Mouse (Mus musculus) regulatory T cell (primary cell): ENCODE results near the gene Cacnb3.

Source experiments
- in situ Hi-C: fragments of 300-600 bp; cut with MboI, MseI; formaldehyde crosslinking; loops from one replicate; pipeline ENCODE4 v1.15.1; 2025; ENCODE audit warnings: high pct_unique_total_duplicates

Cacnb3 gene

GRCm38 (mm10) chr15:98630540-98630939, at the start of gene Cacnb3:
Cacnb3 (plus strand) TSS chr15:98630840.
- in situ Hi-C loops, result loop anchor here (5.0 kb wide), 1 partner anchor 118 kb away; no protein-coding TSS in a partner anchor

GRCm38 (mm10) chr15:98582410-98582809, 48.2 kb upstream of the Cacnb3 start:
- in situ Hi-C loops, result no loop called here

DNA sequence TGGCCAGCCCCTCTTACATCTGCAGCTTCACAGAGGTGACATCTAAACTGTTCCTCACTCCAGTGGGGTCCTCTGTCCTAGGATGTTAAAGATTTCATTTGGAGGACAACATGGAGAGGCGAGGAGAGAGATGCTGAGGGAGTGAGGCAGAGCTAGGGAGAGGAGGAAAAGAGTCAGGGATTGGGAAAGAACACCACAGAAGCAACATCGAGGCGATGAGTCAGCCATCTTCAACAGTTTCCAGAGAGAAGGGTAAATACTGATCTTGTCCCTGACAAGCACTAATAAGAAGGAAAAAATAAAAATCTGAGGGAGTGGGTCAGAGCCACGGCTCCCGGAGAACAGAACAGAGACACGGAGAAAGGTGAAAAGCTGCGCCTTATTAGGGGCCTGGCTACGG, 47.6 kb upstream of the Cacnb3 start:
- in situ Hi-C loops, result no loop called here

DNA sequence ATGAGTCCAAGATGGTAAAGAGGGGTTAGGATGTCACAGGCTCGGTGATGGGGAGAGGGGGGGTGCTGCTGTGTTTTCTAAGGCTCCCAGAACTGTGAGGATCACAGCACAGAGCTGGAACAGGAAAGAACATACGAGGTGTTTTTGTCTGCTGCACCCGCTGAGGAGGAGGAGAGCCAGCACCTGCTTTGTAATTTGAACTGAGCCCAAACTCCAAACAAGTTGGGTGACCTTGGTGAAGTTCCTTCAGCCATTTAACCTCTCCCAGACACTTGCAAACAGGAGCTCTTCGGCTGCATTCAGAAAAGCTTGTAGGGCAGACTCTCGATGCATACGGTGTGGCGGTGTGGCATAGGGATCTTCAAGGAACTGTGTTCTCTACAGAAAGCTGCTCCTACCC, 45.2 kb upstream of the Cacnb3 start:
- in situ Hi-C loops, result loop anchor here (5.0 kb wide), 1 partner anchor 132 kb away; no protein-coding TSS in a partner anchor

DNA sequence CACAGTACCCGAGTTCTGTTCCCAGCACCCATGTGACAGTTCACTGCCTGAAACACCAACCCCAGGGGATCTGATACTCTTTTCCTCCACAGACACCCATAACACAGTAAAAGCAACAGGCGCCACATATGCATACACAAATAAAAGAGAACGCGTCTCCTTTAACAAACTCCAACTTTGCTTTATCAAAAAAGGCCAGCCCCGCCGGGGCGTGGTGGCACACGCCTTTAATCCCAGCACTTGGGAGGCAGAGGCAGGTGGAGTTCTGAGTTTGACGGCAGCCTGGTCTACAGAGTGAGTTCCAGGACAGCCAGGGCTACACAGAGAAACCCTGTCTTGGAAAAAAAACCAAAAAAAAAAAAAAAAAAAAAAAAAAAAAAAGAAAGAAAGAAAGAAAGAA, 44.5 kb upstream of the Cacnb3 start:
- in situ Hi-C loops, result loop anchor here (5.0 kb wide), 1 partner anchor 131 kb away; no protein-coding TSS in a partner anchor

GRCm38 (mm10) chr15:98587751-98588150, 42.9 kb upstream of the Cacnb3 start:
- in situ Hi-C loops, result loop anchor here (5.0 kb wide), 1 partner anchor 130 kb away; no protein-coding TSS in a partner anchor

DNA sequence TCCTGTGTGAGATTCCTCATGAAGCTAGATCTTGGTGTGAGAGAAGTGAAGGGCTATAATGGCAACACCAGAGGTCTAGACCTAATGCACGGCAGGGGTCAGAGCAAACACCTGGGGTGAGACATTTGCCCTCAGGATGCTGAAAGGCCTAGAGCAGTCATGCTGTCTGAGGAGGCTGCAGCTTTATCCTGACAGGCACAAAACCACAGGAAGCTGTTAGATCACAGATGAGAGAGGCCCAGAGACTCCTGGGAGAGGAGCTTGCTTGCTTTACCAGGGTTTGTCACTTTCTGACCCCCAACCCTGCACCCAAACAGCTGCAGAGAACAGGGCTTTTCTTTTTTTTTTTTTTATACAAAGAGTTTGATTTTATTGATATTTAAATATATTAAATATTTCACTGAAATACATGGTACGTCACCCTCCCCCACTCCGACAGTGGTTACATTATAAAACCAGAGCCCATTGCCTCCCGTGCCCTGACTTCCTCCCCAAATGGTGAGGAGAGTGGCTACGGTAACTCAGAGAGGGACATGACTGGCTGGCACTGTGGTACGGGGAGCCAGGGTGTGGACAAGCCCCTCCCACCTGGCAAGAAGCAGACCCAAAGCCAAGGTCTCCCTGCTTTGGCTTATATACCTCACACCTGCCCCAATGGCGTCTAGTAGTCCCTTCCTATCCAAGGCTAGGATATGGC, 40.9 kb upstream of the Cacnb3 start:
- in situ Hi-C loops, result loop anchor here (5.0 kb wide), 1 partner anchor 128 kb away; no protein-coding TSS in a partner anchor

GRCm38 (mm10) chr15:98591396-98591795, 39.2 kb upstream of the Cacnb3 start:
- in situ Hi-C loops, result no loop called here

GRCm38 (mm10) chr15:98594193-98594592, 36.4 kb upstream of the Cacnb3 start:
- in situ Hi-C loops, result no loop called here

DNA sequence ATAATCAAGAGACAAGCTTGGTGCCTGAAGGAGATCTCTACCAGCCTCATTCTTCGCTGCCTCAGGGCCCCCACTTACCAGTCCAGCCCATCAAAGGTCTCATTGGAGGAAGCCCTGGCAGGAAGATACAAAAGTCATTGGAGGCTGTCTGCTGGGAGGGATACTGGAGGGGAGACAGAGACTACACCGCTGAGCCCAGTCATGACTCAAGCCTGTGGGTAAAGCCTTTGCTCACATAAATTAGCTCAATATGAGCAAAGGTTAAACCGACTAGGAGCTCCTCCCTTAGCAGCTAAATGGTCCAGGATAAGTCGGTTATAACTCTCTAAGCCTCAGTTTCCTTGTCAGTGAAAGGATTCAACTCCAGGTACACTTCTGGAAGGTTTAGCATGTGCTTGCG, 35.6 kb upstream of the Cacnb3 start:
- in situ Hi-C loops, result no loop called here

GRCm38 (mm10) chr15:98596609-98597008, 34.0 kb upstream of the Cacnb3 start:
- in situ Hi-C loops, result no loop called here

GRCm38 (mm10) chr15:98600036-98600709, 30.5 kb upstream of the Cacnb3 start:
- in situ Hi-C loops, result no loop called here

DNA sequence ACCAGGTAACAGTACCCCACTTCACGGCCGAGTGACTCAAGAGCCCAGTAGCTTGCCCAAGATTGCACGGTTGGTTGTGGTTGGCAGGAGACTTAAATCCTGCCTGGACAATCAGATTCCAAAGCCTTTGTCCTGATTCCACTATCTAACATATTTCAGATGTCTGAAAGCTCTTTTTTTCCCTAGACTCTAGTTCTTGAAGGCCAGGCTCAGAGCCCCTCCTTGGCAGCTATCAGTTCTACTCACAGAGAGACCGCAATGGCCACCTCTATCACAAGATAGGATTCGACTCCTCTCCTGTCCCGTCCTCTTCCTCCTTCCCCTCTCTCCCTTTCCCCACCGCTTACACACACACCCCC, 28.8 kb upstream of the Cacnb3 start:
- in situ Hi-C loops, result no loop called here

DNA sequence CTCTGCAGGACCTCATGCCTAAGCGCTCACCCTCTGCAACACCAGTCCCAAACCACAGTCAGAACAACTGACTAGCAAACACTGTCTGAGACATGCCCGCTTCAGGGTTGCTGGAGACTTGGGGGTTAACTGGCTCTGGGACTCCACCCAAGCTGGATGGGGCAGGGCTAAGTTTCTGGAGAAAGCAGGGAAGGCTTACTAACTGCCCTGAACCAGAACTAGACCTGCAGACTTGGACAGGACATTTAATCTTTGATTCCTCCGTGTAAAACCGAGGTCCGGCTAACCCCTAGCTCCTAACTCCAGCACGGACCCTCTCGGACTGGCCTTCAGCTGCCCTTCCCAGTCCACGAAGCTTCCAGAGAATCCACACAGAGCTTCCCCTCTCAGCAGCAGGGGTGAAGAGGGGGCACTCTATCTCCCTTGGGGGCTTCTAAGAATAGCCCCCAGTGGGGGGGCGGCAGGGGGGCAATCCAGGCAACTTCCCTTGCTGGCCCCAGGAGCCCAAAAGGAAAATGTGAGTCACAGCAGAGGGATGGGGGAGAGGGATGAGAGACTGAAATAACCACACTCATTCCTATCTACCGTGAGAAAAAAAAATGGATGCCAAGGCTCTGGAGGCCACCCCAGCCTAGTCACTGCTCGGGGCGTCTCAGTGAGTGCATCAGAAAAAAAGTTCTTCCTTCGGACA, 28.3 kb upstream of the Cacnb3 start:
- in situ Hi-C loops, result no loop called here

GRCm38 (mm10) chr15:98602921-98603458, 27.6 kb upstream of the Cacnb3 start:
- in situ Hi-C loops, result no loop called here

GRCm38 (mm10) chr15:98604041-98604575, 26.5 kb upstream of the Cacnb3 start:
- in situ Hi-C loops, result no loop called here

DNA sequence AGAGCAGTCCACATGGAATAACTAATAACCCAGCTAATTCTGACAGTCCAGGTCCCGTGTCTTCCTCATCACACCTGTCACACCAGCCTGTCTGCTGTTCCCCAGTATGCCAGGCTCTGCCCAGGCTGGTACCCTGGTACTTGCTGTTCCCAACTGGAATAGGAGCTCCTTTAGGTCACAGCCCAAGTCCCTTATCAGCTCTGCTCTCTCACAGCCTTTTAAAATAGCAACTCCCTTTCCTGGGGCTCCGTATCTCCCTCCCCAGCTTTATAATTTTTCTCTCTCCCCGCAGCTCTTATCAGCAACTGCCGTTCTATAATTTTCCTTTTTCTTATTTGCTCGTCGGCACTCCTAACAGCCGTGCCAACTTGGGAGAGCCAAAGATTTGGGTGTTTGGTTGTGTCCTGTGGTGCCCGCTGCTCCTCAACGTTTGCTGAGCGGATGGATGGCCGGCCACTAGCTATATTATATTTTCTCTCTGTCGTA, 24.5 kb upstream of the Cacnb3 start:
- in situ Hi-C loops, result no loop called here

DNA sequence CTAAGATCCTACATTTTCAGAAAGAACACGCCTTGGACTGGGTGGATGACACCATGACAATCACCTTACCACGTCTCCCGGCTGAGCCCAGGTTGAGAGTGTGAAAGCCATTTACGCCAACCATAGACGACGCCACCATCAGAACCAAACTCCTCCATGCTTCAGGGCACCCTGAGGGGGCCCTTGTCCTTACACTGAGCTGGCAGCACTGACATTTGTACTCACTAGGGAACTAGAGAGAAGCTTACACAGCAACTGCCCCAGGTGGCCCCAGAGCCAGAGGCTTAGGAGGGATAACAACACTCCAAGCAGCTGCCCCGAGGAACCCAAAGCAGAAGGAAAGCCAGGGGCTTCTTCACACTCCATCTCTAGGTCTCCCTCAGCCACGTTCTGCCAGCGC, 23.9 kb upstream of the Cacnb3 start:
- in situ Hi-C loops, result no loop called here

DNA sequence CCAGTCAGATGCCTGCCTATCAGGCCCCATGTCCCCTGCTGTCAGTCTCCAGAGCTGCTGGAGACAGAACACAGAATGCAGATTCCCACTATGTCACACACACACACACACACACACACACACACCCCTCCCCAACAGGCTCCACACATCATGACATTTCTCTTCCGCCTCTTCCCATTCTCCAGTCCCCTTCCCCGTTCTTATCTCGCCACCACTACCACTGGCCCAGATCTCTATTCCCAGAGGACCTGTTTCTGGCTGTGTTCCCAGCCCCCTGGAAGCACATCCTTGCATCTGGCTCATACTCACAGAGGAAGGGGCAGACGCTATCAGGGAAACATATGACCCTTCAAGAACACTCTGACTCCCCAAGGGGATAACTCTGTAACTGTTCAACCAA, 23.1 kb upstream of the Cacnb3 start:
- in situ Hi-C loops, result no loop called here

DNA sequence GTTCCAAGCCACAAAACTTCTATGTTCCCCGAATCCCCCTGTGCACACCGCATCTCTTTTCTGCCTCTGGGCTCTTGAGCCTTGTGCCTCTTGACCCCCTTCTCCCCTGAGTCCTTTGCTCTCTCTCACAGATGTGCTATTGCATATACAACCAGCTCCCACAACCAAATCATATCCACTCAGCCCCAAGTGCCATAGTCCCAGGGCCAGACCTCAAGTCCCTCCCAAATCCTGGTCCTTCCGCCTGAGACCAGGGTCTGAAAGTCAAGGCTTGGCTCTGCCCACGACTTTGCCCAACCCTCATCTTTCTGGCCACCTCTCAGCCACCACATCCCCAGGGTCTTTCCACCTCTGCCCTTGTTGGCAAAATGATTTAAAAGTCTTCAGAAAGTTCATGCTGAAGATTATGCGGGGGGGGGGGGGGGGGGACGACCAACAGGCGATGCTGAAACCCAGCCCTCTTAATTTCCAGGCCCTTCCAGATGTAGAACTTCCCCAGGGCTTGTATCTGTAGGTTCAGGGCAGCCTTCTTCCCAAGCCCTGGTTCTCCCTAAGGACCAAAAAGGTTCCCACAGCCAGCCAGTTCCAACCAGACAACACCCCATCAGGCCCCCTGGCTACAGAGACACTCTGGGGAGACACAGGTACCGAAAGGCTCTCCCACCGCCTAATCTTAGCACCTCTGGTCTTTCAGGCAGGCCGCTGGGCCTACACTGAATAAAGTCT, 22.4 kb upstream of the Cacnb3 start:
- in situ Hi-C loops, result no loop called here

- in situ Hi-C loops, result no loop called here
These were observed 21.8 kb upstream of the Cacnb3 start for GRCm38 (mm10) chr15:98608784-98609250.
